ENCODE assay signal across 8 mouse cellular contexts in the genomic region with DNA sequence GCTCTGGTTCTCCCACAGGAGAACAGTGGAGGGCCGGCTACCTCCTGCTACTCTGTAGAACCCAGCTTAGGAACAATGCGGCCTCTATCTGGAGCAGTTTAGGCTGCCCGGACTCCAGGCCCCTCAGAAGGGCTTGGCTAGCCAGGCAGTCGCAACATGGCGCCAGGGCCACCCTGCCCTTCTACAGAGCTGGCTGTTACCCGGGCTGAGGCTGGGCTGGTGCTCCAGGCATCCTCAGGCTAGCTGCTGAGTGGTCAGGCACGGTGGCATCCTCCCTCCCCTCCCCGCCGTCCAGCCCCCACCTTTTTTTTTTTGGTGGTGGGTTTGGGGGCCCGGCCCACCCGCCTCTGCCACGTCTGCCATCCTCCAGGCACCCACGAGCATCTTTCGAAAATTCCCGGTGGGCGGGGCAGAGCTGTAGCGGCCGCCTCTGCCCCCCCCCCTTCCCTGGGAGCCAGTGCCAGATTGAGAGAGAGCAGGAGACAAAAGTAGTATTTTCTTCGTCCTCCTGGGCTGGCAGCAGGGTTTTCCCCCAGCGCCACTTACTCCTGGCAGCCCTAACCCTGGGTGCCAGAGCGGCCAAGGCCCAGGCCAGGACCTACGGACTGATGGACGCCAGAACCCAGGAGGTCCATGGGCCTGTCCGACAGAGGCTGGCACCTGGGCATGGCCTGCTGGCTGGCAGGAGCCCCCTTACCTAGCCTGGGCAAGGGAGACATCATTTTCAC. TPM values are rescaled to one million over a fixed set of nuclear protein-coding genes. Genes with fewer than 3 reads are reported as not detected.
DNase-seq lines count a peak whose midpoint lies in the region; ATAC-seq lines count a peak whose summit lies in the region.

No protein-coding gene starts in this region.

- H3K27ac ChIP-seq in forebrain, embryonic 11.5 days (ENCODE audit: low read depth, low read length): no peak overlapping the region
- H3K27ac ChIP-seq in forebrain, embryonic 10.5 days: no peak overlapping the region
- H3K27ac ChIP-seq in midbrain, embryonic 12.5 days (replicated peaks): peak overlapping the region; percentile 50; the same call in 1 of the 2 replicates
- H3K27ac ChIP-seq in midbrain, embryonic 11.5 days (ENCODE audit: low read depth, low read length): no peak overlapping the region
- peak overlapping the region; percentile 96 for H3K27ac ChIP-seq in neural tube, embryonic 13.5 days (replicated peaks)

- no peak overlapping the region for H3K4me3 ChIP-seq in forebrain, embryonic 11.5 days (ENCODE audit: low read depth, low read length)
- no peak overlapping the region for H3K4me3 ChIP-seq in forebrain, embryonic 10.5 days
- H3K4me3 ChIP-seq in midbrain, embryonic 12.5 days: no peak overlapping the region
- H3K4me3 ChIP-seq in midbrain, embryonic 11.5 days (ENCODE audit: low read depth, low read length): no peak overlapping the region
- H3K4me3 ChIP-seq in neural tube, embryonic 13.5 days: peak overlapping the region; percentile 98

- whole genome bisulfite sequencing in forebrain, embryonic 11.5 days: 83% methylated on average over 22 of the region's 24 CpGs
- WGBS in forebrain, embryonic 10.5 days: 82% methylated on average over 24 of the region's 24 CpGs
- WGBS in midbrain, embryonic 12.5 days: 82% methylated on average over 22 of the region's 24 CpGs
- WGBS in midbrain, embryonic 11.5 days: 80% methylated on average over 16 of the region's 24 CpGs
- 56% methylated on average over 20 of the region's 24 CpGs for WGBS in neural tube, embryonic 13.5 days

- no peaks in the 10 kb centered on the region for H3K36me3 ChIP-seq in forebrain, embryonic 11.5 days (ENCODE audit: control insufficient read depth, insufficient read depth, low read length)
- H3K36me3 ChIP-seq in forebrain, embryonic 10.5 days (replicated peaks): no peaks in the 10 kb centered on the region
- H3K36me3 ChIP-seq in midbrain, embryonic 12.5 days: 0 out of 2 replicates have a peak, but pooled peaks cover 3% of the 10 kb centered on the region
- H3K36me3 ChIP-seq in midbrain, embryonic 11.5 days (ENCODE audit: control insufficient read depth, insufficient read depth, low read length): no peaks in the 10 kb centered on the region
- peaks cover 36% of the 10 kb centered on the region for H3K36me3 ChIP-seq in neural tube, embryonic 13.5 days

- no peak overlapping the region for H3K4me2 ChIP-seq in forebrain, embryonic 11.5 days (ENCODE audit: low read depth, low read length, severe bottlenecking)
- no peak overlapping the region for H3K4me2 ChIP-seq in midbrain, embryonic 12.5 days (replicated peaks)
- no peak overlapping the region for H3K4me2 ChIP-seq in midbrain, embryonic 11.5 days
- peak overlapping the region; percentile 97 for H3K4me2 ChIP-seq in neural tube, embryonic 13.5 days

- 0 out of 2 replicates have a peak overlapping the region, but pooled peaks have one; percentile 2 for H3K9ac ChIP-seq in forebrain, embryonic 11.5 days (ENCODE audit: low read length)
- H3K9ac ChIP-seq in midbrain, embryonic 12.5 days (replicated peaks): no peak overlapping the region
- no peak overlapping the region for H3K9ac ChIP-seq in midbrain, embryonic 11.5 days (ENCODE audit: low read length)
- peak overlapping the region; percentile 100 for H3K9ac ChIP-seq in neural tube, embryonic 13.5 days

- H3K27me3 ChIP-seq in forebrain, embryonic 11.5 days (ENCODE audit: control insufficient read depth, insufficient read depth, low read length): peaks cover 28% of the 10 kb centered on the region
- H3K27me3 ChIP-seq in forebrain, embryonic 10.5 days (ENCODE audit: poor library complexity, severe bottlenecking): peaks cover 97% of the 10 kb centered on the region
- peaks cover 82% of the 10 kb centered on the region for H3K27me3 ChIP-seq in midbrain, embryonic 12.5 days
- H3K27me3 ChIP-seq in midbrain, embryonic 11.5 days (ENCODE audit: control insufficient read depth, insufficient read depth, low read length): peaks cover 55% of the 10 kb centered on the region
- no peaks in the 10 kb centered on the region for H3K27me3 ChIP-seq in neural tube, embryonic 13.5 days

- ATAC-seq in forebrain, embryonic 11.5 days (replicated peaks; ENCODE audit: low FRiP score): no peak
- ATAC-seq in midbrain, embryonic 12.5 days (ENCODE audit: low FRiP score, low read depth): no peak
- no peak for ATAC-seq in midbrain, embryonic 11.5 days (ENCODE audit: low FRiP score)
- peak; percentile 77 for ATAC-seq in neural tube, embryonic 13.5 days (ENCODE audit: low read depth)

- no peak for DNase-seq in forebrain, embryonic 11.5 days (ENCODE audit: low spot score)
- DNase-seq in forebrain, embryonic 10.5 days (ENCODE audit: extremely low spot score, low spot score): no peak
- no peak for DNase-seq in midbrain, embryonic 11.5 days (ENCODE audit: low spot score, missing footprints)
- peak; percentile 72 to 74 for DNase-seq in frontal cortex, postnatal 36 days (ENCODE audit: low spot score in 2 of 2)
- no peak for DNase-seq in c-Kit-positive CD71-positive TER-119-positive erythroid progenitor cells, embryonic 14.5 days (ENCODE audit: low spot score)
- DNase-seq in ovary, postnatal 10 days (ENCODE audit: low spot score): no peak

- no peaks in the 10 kb centered on the region for H3K4me1 ChIP-seq in forebrain, embryonic 11.5 days (replicated peaks; ENCODE audit: control insufficient read depth, insufficient read depth, low read length)
- H3K4me1 ChIP-seq in forebrain, embryonic 10.5 days: no peaks in the 10 kb centered on the region
- peaks cover 13% of the 10 kb centered on the region; the same call in 1 of the 2 replicates for H3K4me1 ChIP-seq in midbrain, embryonic 12.5 days
- no peaks in the 10 kb centered on the region for H3K4me1 ChIP-seq in midbrain, embryonic 11.5 days (ENCODE audit: control insufficient read depth, insufficient read depth, low read length)
- H3K4me1 ChIP-seq in neural tube, embryonic 13.5 days (replicated peaks): peaks cover 96% of the 10 kb centered on the region

- H3K9me3 ChIP-seq in forebrain, embryonic 11.5 days (ENCODE audit: control insufficient read depth, low read length): no peaks in the 10 kb centered on the region
- no peaks in the 10 kb centered on the region for H3K9me3 ChIP-seq in forebrain, embryonic 10.5 days
- no peaks in the 10 kb centered on the region for H3K9me3 ChIP-seq in midbrain, embryonic 12.5 days
- H3K9me3 ChIP-seq in midbrain, embryonic 11.5 days (ENCODE audit: control insufficient read depth, low read length): no peaks in the 10 kb centered on the region
- no peaks in the 10 kb centered on the region for H3K9me3 ChIP-seq in neural tube, embryonic 13.5 days

RNA-seq across cellular contexts. Expression of a gene that starts 55.6 kb away (rescaled TPM):
- 0.31 and 0.51 TPM in 2 replicates for polyA plus RNA-seq in forebrain, embryonic 11.5 days (2014; fragmentation: Nextera tagmentation; extraction: Ambion mirVana)
- 0.11 and 0.20 TPM in 2 replicates for polyA plus RNA-seq in forebrain, embryonic 10.5 days (2016; fragmentation: Nextera tagmentation; extraction: Ambion mirVana)
- polyA plus RNA-seq in midbrain, embryonic 12.5 days (2016; fragmentation: Nextera tagmentation; extraction: Ambion mirVana): 0.75 and 0.79 TPM in 2 replicates
- 0.62 and 0.92 TPM in 2 replicates for polyA plus RNA-seq in midbrain, embryonic 11.5 days (2014; fragmentation: Nextera tagmentation; extraction: Ambion mirVana)
- 1.0 and 2.0 TPM in 2 replicates for polyA plus RNA-seq in neural tube, embryonic 13.5 days (2015; fragmentation: Nextera tagmentation; extraction: Ambion mirVana)

Comparison
In these comparisons a context has a peak if more than half of its experiments do, and no peak if none do; other contexts are left out.
1. H3K27ac ChIP-seq: peak in midbrain, embryonic 12.5 days (single experiment) and neural tube, embryonic 13.5 days (single experiment); none in forebrain, embryonic 11.5 days (single experiment), forebrain, embryonic 10.5 days (single experiment) and midbrain, embryonic 11.5 days (single experiment).
2. DNase-seq: peak in frontal cortex, postnatal 36 days (2 of 2); none in forebrain, embryonic 11.5 days (single experiment), forebrain, embryonic 10.5 days (single experiment), midbrain, embryonic 11.5 days (single experiment), c-Kit-positive CD71-positive TER-119-positive erythroid progenitor cells, embryonic 14.5 days (single experiment) and ovary, postnatal 10 days (single experiment).
3. H3K9ac ChIP-seq: peak in forebrain, embryonic 11.5 days (single experiment) and neural tube, embryonic 13.5 days (single experiment); none in midbrain, embryonic 12.5 days (single experiment) and midbrain, embryonic 11.5 days (single experiment).